Mouse (Mus musculus) fat pad, adult 2 months (tissue): ENCODE data around the gene Cp.
"Not testable (repeated sequence)": the region's sequence is repeated elsewhere in the genome, so short reads cannot be mapped to it uniquely, and the experiment has no call there.

Source experiments
- DNase-seq: peaks from one replicate; pipeline ENCODE4 v3.0.0-alpha.2; 2011; ENCODE audit warnings: low read depth, low spot score; ENCODE audit errors: extremely low read depth

Gene Cp

DNA sequence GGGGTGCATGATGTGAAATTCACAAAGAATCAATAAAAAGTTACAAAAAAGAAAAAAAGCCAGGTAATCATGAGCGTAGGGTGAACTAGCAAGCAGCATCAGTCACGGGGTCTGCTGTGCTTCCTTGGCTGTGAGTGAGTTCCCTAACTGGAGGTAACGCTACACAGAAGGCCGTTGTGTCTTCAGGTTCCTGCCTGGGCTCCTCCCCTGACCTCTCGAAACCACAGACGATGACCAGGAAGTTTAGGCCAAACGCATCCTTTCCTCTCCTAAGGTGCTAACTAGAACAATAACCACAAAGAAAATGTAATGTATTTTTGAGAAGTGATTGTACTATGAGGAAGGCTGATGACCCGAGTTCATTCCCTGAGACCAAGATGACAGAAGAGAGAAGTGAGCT, 47.6 kb downstream of the Cp start:
- DNase-seq = no peak

- DNase-seq = peak; percentile 66
Observed at GRCm38 (mm10) chr3:20005611-20006010, 48.8 kb downstream of the Cp start.

GRCm38 (mm10) chr3:20007275-20007674, 50.4 kb downstream of the Cp start:
- DNase-seq = no peak

GRCm38 (mm10) chr3:20007759-20008158, 50.9 kb downstream of the Cp start:
- DNase-seq = no peak

- DNase-seq = no peak
Observed at GRCm38 (mm10) chr3:20010464-20010863, 53.6 kb downstream of the Cp start.

- DNase-seq = not testable (repeated sequence)
Observed at GRCm38 (mm10) chr3:20010905-20011304, 54.1 kb downstream of the Cp start.

DNA sequence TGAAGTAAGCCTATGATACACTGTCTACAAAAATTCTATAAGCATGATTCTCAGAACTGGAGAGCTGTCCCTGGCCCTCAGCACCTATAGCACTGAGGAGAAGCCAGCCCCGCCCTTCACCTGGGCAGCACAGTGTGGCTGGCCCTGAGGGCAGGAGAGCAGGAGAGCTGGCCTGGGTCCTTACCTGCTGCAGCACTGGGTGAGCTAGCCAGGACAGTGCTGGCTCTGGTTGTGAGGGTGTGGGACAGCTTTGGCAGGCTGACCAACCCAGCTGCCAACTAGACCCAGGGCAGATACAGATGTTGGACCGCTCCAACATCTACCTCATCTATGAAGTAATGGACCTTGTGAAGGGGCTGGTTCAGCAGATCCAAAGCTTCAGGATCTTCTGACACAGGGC, 57.6 kb downstream of the Cp start:
- peak; percentile 58 for DNase-seq

DNA sequence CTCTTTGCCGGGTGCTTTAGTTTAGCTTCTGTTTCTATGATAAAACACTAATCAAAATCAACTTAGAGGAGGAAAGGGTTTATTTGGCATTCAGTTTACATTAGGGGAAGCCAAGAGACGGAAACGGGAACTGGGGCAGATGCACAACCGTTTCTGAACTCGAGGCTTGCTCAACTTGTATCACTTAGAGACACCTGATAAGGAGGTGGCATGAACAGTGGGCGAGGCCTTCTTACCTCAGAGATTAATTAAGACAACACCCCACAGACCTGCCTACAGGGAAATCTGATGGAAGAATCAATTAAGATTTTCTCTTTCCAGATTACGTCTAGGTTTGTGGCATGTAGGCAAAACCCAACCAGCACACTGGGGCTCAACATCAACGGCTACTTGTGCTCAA, 61.2 kb downstream of the Cp start:
- DNase-seq = no peak

DNA sequence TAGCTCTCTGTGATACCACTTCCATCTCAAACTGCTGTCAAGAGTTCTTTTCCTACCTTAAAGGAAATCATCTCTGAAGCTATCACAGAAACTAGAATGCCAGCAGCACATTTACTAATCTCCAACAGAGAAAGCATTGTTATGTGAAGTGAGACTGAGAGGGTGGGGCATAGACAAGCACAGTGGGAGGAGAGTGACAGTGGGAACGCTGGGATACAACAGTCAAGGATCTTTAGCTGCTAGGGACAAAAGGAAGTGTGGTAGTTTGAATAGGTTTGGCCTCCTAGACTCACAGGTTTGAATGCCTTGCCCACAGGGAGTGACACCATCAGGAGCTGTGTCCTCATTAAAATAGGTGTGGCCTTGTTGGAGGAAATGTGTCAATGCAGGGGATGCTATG, 67.0 kb downstream of the Cp start:
- no peak for DNase-seq

DNA sequence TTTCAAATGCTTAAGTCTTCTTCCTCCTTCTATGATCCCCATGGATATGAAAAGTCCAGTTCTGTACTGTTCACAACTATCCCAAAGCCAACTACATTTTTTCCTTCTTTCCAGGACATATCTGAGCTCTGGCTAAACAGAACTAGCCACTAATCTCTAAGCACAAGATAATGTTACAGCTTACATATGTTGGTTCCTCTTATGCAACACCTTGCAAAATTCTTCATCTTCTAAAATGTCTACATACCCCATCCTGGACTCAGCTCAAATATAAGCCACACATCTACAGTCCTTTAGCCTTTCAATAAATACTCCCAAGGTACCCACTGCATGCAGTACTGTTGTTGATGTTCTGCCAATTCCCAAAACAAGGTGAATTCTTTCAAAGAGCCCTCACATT, 69.6 kb downstream of the Cp start:
- DNase-seq = no peak

DNA sequence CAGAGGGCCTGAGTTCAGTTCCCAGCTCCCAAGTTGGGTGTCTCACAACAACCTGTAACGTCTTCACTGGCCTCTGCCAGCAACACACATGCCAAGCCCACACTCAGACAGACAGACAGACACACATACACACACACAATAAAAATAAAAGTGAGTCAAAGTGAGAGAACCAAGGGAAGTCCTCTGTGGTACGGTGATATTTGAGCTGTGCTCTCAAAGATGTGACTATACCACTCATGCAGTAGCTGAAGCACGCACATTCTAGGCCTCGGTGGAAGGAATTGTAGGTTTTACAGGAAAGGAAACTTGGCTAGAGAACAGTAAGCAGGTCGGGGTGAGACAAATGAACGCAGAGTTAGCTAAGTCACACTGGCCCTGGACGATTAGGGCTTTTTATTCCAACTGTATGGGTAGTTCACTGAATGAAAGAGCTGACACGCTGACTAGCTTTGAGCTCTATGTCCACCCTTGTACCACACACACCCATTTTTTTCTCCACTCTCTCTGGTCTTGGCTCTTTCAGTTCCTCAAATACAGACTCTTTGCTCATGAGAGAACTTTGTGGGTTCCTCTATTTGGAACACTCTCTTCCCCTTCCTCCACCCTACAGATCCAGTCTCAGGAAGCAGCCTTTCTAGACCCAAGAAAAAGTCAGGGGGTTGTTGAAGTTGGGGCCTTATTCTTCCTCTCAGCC, 70.3 kb downstream of the Cp start:
- DNase-seq = no peak

GRCm38 (mm10) chr3:20027788-20028187, 70.9 kb downstream of the Cp start:
- no peak for DNase-seq

GRCm38 (mm10) chr3:20028640-20029039, 71.8 kb downstream of the Cp start:
- no peak for DNase-seq

GRCm38 (mm10) chr3:20030807-20031206, 74.0 kb downstream of the Cp start:
- DNase-seq = no peak

DNA sequence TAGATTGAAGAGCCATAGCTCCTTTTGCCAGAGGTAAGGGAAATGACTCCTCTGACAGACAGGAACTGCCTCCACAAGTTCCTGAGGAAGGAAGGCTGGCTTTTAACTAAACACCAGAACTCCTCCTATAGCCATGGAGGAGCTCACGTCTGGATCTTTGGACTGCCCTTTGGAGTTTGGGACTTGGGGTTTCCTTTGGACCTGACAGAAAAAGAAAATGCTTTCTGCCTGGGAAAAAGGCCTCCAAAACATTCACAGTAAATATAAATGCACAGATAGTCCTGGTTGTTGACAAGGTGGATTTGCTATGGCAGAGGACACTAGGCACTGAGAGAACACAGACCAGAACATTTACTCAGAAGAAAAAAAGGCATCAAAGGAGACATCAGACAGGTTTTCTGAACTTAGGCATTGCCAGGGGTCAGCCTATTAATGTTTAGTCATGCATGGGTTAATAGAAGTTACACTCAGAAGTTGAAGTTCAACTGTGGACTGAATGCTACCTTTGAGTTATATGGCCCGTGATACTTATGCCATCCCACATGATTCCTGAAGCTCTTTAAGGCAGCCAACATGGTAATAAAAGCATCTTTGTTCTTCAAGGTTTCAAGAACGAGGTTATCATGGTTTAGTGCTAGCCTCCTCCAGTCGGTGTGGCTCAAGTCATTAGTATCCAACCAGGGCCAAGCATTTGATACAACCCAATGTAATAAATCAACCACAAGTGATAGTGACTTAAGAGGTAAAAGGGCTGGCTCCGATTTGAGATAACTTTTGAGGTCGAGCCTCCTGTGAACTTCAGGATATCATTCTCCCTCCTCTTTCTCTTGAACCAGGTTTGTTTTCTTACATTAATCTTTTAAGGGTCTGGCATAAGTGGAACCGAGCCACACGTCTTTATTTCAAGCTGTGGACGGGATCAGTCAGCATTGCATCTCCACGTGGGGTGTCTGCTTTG, 77.2 kb downstream of the Cp start:
- DNase-seq = no peak

- DNase-seq = no peak
Observed at GRCm38 (mm10) chr3:20034719-20035404, 78.0 kb downstream of the Cp start, which contains the start of gene Hps3. Gene Hps3 (minus strand): TSS chr3:20035315.

DNA sequence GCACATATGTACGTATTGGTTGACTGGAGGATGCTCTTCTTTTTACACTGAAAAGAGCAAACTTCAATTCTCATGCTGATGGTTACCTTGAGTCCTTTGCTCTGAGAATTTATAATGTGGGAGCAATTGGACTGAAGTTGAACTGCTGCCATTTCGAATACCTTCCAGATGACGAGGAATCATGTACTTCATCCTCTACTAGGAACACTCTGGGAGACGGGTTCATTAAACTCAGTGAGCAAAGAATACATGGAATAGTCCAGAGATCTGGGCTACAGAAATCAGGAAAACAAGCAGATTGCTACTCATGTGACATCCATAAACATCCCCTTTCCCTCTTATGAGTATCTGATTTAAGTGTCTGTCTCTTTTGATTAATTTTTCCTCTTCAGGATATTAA, 79.2 kb downstream of the Cp start:
- DNase-seq = no peak

GRCm38 (mm10) chr3:20041461-20041860, 84.6 kb downstream of the Cp start:
- DNase-seq = not testable (repeated sequence)

GRCm38 (mm10) chr3:20044736-20045135, 87.9 kb downstream of the Cp start:
- DNase-seq = not testable (repeated sequence)

GRCm38 (mm10) chr3:20057306-20058196, 100.7 kb downstream of the Cp start, which contains the start of gene Hltf:
Gene Hltf (plus strand): TSS chr3:20057811.
- peak; percentile 64 for DNase-seq

DNA sequence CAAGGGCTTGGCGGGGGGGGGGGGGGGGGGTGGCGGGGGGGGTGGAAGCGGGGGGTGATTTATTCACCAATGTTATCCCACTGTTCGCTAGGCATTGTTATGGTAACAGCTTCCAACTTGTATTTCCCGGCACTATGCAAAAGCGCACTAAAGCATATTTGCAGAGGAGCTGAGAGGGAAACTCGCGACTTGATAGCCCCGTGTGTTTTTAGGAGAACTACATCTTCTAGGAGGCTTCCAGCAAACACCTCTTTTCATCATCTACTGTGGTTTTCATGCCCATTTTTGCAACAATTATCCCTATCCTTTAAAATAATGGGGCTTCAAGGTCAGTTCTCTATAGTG, 101.3 kb downstream of the Cp start:
- no peak for DNase-seq
